Mouse (Mus musculus): ENCODE results near the gene Psmd9.

- TF ChIP-seq GATA1 (IDR thresholded peaks at IDR 0.05; ENCODE audit: borderline replicate concordance, low read length): no peak
- TF ChIP-seq FLI1 (IDR thresholded peaks at IDR 0.05; ENCODE audit: low read length): no peak
These were observed 107.6 kb downstream of the Psmd9 start for GRCm38 (mm10) chr5:123276636-123277341.
